Mouse (Mus musculus): ENCODE data around the gene Mup14. TPM values are rescaled to one million over a fixed set of nuclear protein-coding genes. Genes with fewer than 3 reads are reported as not detected.

The Mup14 gene
- polyA plus RNA-seq (2017; shearing (Covaris generic)) = not detected

GRCm38 (mm10) chr4:61303900-61304299 is at the start of gene Mup14:
Gene Mup14 (minus strand): TSS chr4:61304000.

Other genes with a start within 250 kb of the Mup14 start
- gene Mup13, start 75.7 kb downstream of the Mup14 start, polyA plus RNA-seq (2017; shearing (Covaris generic)) = not detected
- gene Mup15, start 135.7 kb upstream of the Mup14 start, polyA plus RNA-seq (2017; shearing (Covaris generic)) = 0.35 TPM
- gene Mup16, start 215.5 kb upstream of the Mup14 start, polyA plus RNA-seq (2017; shearing (Covaris generic)) = not detected